Mouse (Mus musculus): ENCODE data around the gene Slitrk3. TPM values are rescaled to one million over a fixed set of nuclear protein-coding genes. Genes with fewer than 3 reads are reported as not detected.

The Slitrk3 gene
- polyA plus RNA-seq, 1 experiment from 2014 or later: not detected

GRCm38 (mm10) chr3:73053451-73053931 lies 4.1 kb downstream of the Slitrk3 start:
- Histone ChIP-seq H3K36me3 (ENCODE audit: control insufficient read depth, insufficient read depth) (no peaks in the 10 kb centered on the region), H3K4me3 (ENCODE audit: low read depth, low read length) (peak overlapping the region; percentile 23), H3K9ac (ENCODE audit: low read depth, low read length) (no peak overlapping the region), H3K9me3 (replicated peaks; ENCODE audit: control insufficient read depth, low read length) (no peaks in the 10 kb centered on the region), H3K27ac (ENCODE audit: low read length) (no peak overlapping the region), H3K4me2 (ENCODE audit: low read depth, low read length) (peak overlapping the region; percentile 41; the same call in 1 of the 2 replicates), H3K4me1 (ENCODE audit: control insufficient read depth, low read depth, low read length) (no peaks in the 10 kb centered on the region), H3K27me3 (ENCODE audit: control insufficient read depth, insufficient read depth, low read depth, low read length) (peaks cover 22% of the 10 kb centered on the region)
- no peak for ATAC-seq (ENCODE audit: low read depth)
- 2% methylated on average over 26 of the region's 26 CpGs for WGBS (ENCODE audit: insufficient replicate concordance)

- WGBS (ENCODE audit: insufficient replicate concordance): 2% methylated on average over 3 of the region's 3 CpGs
- H3K36me3 ChIP-seq (ENCODE audit: control insufficient read depth, insufficient read depth): no peaks in the 10 kb centered on the region
- H3K9me3 ChIP-seq (replicated peaks; ENCODE audit: control insufficient read depth, low read length): no peaks in the 10 kb centered on the region
- no peak overlapping the region for H3K4me3 ChIP-seq (ENCODE audit: low read depth, low read length)
- H3K27me3 ChIP-seq (ENCODE audit: control insufficient read depth, insufficient read depth, low read depth, low read length): no peaks in the 10 kb centered on the region
- ATAC-seq (ENCODE audit: low read depth): no peak
- no peak overlapping the region for H3K9ac ChIP-seq (ENCODE audit: low read depth, low read length)
- no peak overlapping the region for H3K27ac ChIP-seq (ENCODE audit: low read length)
- no peak overlapping the region for H3K4me2 ChIP-seq (ENCODE audit: low read depth, low read length)
- no peaks in the 10 kb centered on the region for H3K4me1 ChIP-seq (ENCODE audit: control insufficient read depth, low read depth, low read length)
Measured at GRCm38 (mm10) chr3:73046248-73046647, 11.4 kb downstream of the Slitrk3 start.

GRCm38 (mm10) chr3:73042256-73042655 lies 15.3 kb downstream of the Slitrk3 start:
- Histone ChIP-seq H3K9ac (ENCODE audit: low read depth, low read length) (no peak overlapping the region), H3K4me3 (ENCODE audit: low read depth, low read length) (no peak overlapping the region), H3K27me3 (ENCODE audit: control insufficient read depth, insufficient read depth, low read depth, low read length) (no peaks in the 10 kb centered on the region), H3K27ac (ENCODE audit: low read length) (no peak overlapping the region), H3K4me1 (ENCODE audit: control insufficient read depth, low read depth, low read length) (no peaks in the 10 kb centered on the region), H3K36me3 (ENCODE audit: control insufficient read depth, insufficient read depth) (no peaks in the 10 kb centered on the region), H3K4me2 (ENCODE audit: low read depth, low read length) (no peak overlapping the region), H3K9me3 (replicated peaks; ENCODE audit: control insufficient read depth, low read length) (no peaks in the 10 kb centered on the region)
- no peak for ATAC-seq (ENCODE audit: low read depth)

- H3K27me3 ChIP-seq (ENCODE audit: control insufficient read depth, insufficient read depth, low read depth, low read length): no peaks in the 10 kb centered on the region
- H3K27ac ChIP-seq (ENCODE audit: low read length): no peak overlapping the region
- no peak overlapping the region for H3K4me3 ChIP-seq (ENCODE audit: low read depth, low read length)
- no peaks in the 10 kb centered on the region for H3K9me3 ChIP-seq (replicated peaks; ENCODE audit: control insufficient read depth, low read length)
- H3K4me2 ChIP-seq (ENCODE audit: low read depth, low read length): no peak overlapping the region
- no peaks in the 10 kb centered on the region for H3K36me3 ChIP-seq (ENCODE audit: control insufficient read depth, insufficient read depth)
- no peak for ATAC-seq (ENCODE audit: low read depth)
- no peak overlapping the region for H3K9ac ChIP-seq (ENCODE audit: low read depth, low read length)
- WGBS (ENCODE audit: insufficient replicate concordance): 13% methylated on average over 6 of the region's 6 CpGs
- H3K4me1 ChIP-seq (ENCODE audit: control insufficient read depth, low read depth, low read length): no peaks in the 10 kb centered on the region
Measured at GRCm38 (mm10) chr3:73006045-73006444, 51.6 kb downstream of the Slitrk3 start.

- Histone ChIP-seq H3K36me3 (ENCODE audit: control insufficient read depth, insufficient read depth) (no peaks in the 10 kb centered on the region), H3K27ac (ENCODE audit: low read length) (no peak overlapping the region), H3K4me1 (ENCODE audit: control insufficient read depth, low read depth, low read length) (no peaks in the 10 kb centered on the region), H3K4me2 (ENCODE audit: low read depth, low read length) (no peak overlapping the region), H3K4me3 (ENCODE audit: low read depth, low read length) (no peak overlapping the region), H3K27me3 (ENCODE audit: control insufficient read depth, insufficient read depth, low read depth, low read length) (no peaks in the 10 kb centered on the region), H3K9ac (ENCODE audit: low read depth, low read length) (no peak overlapping the region), H3K9me3 (replicated peaks; ENCODE audit: control insufficient read depth, low read length) (no peaks in the 10 kb centered on the region)
- no peak for ATAC-seq (ENCODE audit: low read depth)
- 71% methylated on average over 4 of the region's 4 CpGs for WGBS (ENCODE audit: insufficient replicate concordance)
Measured at GRCm38 (mm10) chr3:73002933-73003696, 54.5 kb downstream of the Slitrk3 start.

- Histone ChIP-seq H3K4me2 (ENCODE audit: low read depth, low read length) (no peak overlapping the region), H3K9ac (ENCODE audit: low read depth, low read length) (no peak overlapping the region), H3K4me1 (ENCODE audit: control insufficient read depth, low read depth, low read length) (no peaks in the 10 kb centered on the region), H3K27me3 (ENCODE audit: control insufficient read depth, insufficient read depth, low read depth, low read length) (no peaks in the 10 kb centered on the region), H3K36me3 (ENCODE audit: control insufficient read depth, insufficient read depth) (no peaks in the 10 kb centered on the region), H3K27ac (ENCODE audit: low read length) (no peak overlapping the region), H3K4me3 (ENCODE audit: low read depth, low read length) (no peak overlapping the region), H3K9me3 (replicated peaks; ENCODE audit: control insufficient read depth, low read length) (no peaks in the 10 kb centered on the region)
- 46% methylated on average over 4 of the region's 4 CpGs for WGBS (ENCODE audit: insufficient replicate concordance)
- no peak for ATAC-seq (ENCODE audit: low read depth)
Measured at GRCm38 (mm10) chr3:72997517-72997916, 60.1 kb downstream of the Slitrk3 start.

Other genes starting within 250 kb of the Slitrk3 start
- not detected in 2 replicates for gene Sis, start 89.9 kb downstream of the Slitrk3 start, polyA plus RNA-seq (2015; fragmentation: Nextera tagmentation; extraction: Ambion mirVana)